Mouse (Mus musculus) cerebellum, adult 2 months (tissue): ENCODE measurements around the gene Fam173a. TPM values are rescaled to one million over a fixed set of nuclear protein-coding genes. Genes with fewer than 3 reads are reported as not detected.
A peak's percentile ranks its signal among the peaks of the same experiment; 100 is the strongest.

Source experiments
- DNase-seq, 2 experiments: peaks; one replicate each; pipeline ENCODE4 v3.0.0; 2021
- H3K27ac ChIP-seq: fragments of 200-500 bp; 2 replicates; pipeline ENCODE4 v1.5.1; 2012; ENCODE audit warnings: low read length, control low read depth, inconsistent platforms; ENCODE audit not compliant: insufficient read depth
- H3K27me3 ChIP-seq: fragments of 200-500 bp; 2 replicates; pipeline ENCODE4 v1.6.1; 2012; ENCODE audit warnings: inconsistent platforms, mild to moderate bottlenecking, low read length, moderate library complexity; ENCODE audit not compliant: control insufficient read depth, insufficient read depth
- H3K4me1 ChIP-seq: fragments of 200-500 bp; 2 replicates; pipeline ENCODE4 v1.6.1; 2011; ENCODE audit warnings: low read length; ENCODE audit not compliant: control insufficient read depth, insufficient read depth
- H3K4me3 ChIP-seq: fragments of 200-500 bp; replicated peaks from 2 replicates; pipeline ENCODE3; 2011; ENCODE audit warnings: mild to moderate bottlenecking, low read depth, low read length, control low read depth; ENCODE audit not compliant: insufficient read depth
- CTCF ChIP-seq: fragments of 200-500 bp; IDR thresholded peaks from 2 replicates; pipeline ENCODE4 v1.5.1; 2011; ENCODE audit warnings: low read depth, mild to moderate bottlenecking, control low read depth, low read length, moderate library complexity, borderline replicate concordance; ENCODE audit not compliant: insufficient read depth
- POLR2A ChIP-seq: fragments of 200-500 bp; IDR thresholded peaks from 2 replicates; pipeline ENCODE4 v1.6.1; 2011; ENCODE audit warnings: low read length, control low read depth, borderline replicate concordance; ENCODE audit not compliant: insufficient read depth
- WGBS: fragments of 180-500 bp; shearing (Covaris S2); methylation state at CpG from one replicate; pipeline ENCODE4 v1.1.7; 2018; 5-methylcytosine and 5-hydroxymethylcytosine counted together
- polyA plus RNA-seq: library from polyadenylated mRNA; depleted of rRNA; stranded (reverse); fragments of >200 nt; gene quantifications from 2 replicates; pipeline ENCODE4 v1.2.3, GENCODE M21; 2012

Gene Fam173a
- polyA plus RNA-seq, 1 experiment = 167 TPM

DNA sequence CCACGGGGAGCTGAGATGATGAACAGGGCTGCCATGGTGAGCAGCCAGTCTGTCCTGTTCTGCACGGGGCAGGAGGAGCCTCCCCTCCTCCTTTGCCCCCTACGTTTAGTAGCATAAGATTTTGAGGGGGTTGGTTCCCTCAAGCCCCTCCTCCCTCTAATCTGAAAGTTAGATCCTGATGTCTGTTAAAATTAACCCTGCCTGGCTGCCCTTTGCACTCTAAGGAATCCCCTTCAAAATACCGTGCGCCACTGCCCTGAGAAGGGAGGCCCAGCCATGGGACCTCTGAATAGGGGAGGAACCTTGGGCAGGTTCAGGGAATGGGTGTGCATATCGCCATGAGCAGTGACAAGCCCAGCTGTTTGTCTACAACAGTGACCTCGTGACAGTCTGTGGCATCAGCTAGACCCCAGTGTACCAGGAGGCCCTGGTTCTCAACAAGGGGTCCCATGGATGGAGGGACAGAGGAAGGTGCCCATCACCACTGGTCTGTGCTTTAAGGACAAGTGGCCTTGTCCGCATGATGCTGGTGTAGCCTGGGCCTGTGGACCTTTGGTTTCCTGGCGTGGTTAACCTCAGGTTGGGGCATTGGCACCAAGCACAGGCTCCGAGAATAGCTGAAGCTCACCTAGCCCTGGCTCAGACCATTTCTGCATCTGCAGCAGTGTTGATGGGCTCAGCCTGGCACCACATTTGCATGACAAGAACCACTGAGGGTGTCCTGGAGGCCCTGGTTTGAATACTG lies 17.2 kb downstream of the Fam173a start:
- WGBS = 65% methylated on average over 10 of the region's 10 CpGs
- TF ChIP-seq POLR2A = no peak
- TF ChIP-seq CTCF = no peak
- H3K27me3 ChIP-seq = no peaks in the 10 kb centered on the region

DNA sequence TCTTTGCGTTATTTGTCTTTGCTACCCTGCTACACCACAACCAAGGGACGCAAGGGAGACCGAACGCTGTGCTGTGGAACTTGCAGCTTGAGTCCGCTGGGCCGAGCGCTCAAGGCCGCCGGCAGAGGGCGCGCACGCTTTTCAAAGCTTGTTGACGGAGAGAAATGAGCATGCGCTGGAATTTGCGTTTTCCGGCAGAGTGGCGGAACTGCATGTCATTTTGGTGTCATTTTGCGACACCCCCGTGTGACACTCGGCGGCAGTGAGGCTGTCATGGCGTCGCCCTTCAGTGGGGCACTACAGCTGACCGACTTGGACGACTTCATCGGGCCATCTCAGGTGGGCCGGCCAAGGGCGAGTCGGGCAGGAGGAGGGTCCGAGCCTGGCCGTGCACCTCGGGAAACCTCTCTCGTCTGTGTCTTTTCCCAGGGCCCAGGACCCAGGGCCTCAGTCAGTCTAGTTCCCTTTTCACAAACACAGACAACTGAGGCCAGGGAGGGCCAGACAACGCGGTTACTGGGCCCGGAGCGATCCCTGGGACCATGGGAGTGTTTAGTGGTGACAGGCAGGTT lies 19.1 kb downstream of the Fam173a start, which contains the start of gene Narfl:
Narfl (plus strand) TSS at position 228 of the 572 bp plus-strand sequence.
- Histone ChIP-seq H3K4me1 (0 out of 2 replicates have a peak, but pooled peaks cover 6% of the 10 kb centered on the region), H3K27me3 (no peaks in the 10 kb centered on the region), H3K27ac (peak within 1 kb of the TSS; percentile 59; the same call in 1 of the 2 replicates), H3K4me3 (peak within 1 kb of the TSS; percentile 75)
- WGBS = under 1% methylated on average over 37 of the region's 37 CpGs
- DNase-seq = peak; percentile 97 to 99
- TF ChIP-seq POLR2A = peak; percentile 79
- TF ChIP-seq CTCF = peak; percentile 95

More for the DNA sequence above, 17.2 kb downstream of the Fam173a start:
- H3K4me1 ChIP-seq = 0 out of 2 replicates have a peak, but pooled peaks cover 6% of the 10 kb centered on the region
- no peak overlapping the region for H3K27ac ChIP-seq
- no peak for DNase-seq
- no peak overlapping the region for H3K4me3 ChIP-seq

DNA sequence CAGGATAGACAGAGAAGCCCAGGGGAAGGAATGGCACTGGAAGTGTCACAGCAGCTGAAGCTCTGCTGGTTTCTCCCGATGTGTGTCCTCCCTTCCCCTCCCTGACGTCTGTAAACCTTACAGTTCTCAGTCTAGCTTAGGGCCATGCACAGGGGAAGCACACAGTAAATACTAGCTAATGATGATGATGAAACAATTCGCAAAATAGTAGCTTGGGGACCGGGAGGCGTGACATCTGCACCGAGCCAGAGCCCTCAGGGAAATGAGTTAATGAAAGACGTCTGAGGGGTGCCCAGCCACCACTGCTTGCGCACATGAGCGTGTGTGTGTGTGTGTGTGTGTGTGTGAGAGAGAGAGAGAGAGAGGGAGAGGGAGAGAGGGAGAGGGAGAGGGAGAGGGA lies 23.4 kb downstream of the Fam173a start:
- H3K4me1 ChIP-seq = 0 out of 2 replicates have a peak, but pooled peaks cover 2% of the 10 kb centered on the region
- DNase-seq = no peak
- no peak overlapping the region for H3K27ac ChIP-seq
- TF ChIP-seq CTCF (no peak), POLR2A (no peak)
- WGBS = 46% methylated on average over 9 of the region's 9 CpGs
- H3K27me3 ChIP-seq = no peaks in the 10 kb centered on the region
- no peak overlapping the region for H3K4me3 ChIP-seq

DNA sequence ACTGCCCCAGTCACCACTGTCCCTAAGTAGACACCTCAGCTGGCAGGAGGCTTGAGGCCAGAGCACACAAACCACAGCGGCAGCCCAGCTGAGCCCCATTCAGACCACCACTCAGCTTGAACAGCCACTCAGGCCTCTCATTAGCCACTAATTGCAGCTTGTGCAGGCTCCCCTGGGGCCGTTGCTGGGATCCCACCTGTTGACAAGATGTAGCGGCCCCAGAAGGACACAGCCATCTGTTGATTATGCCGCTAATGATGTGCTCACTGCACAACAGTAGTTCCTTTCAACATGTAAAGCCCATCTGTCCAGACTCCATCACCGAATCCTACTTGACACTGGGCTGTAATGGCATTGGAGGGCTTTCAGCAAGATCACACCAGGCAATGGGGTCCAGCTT lies 26.8 kb downstream of the Fam173a start:
- WGBS = 13% methylated on average over 5 of the region's 5 CpGs
- Histone ChIP-seq H3K4me1 (no peaks in the 10 kb centered on the region), H3K27ac (no peak overlapping the region), H3K27me3 (no peaks in the 10 kb centered on the region), H3K4me3 (no peak overlapping the region)
- TF ChIP-seq CTCF (no peak), POLR2A (no peak)
- no peak for DNase-seq

DNA sequence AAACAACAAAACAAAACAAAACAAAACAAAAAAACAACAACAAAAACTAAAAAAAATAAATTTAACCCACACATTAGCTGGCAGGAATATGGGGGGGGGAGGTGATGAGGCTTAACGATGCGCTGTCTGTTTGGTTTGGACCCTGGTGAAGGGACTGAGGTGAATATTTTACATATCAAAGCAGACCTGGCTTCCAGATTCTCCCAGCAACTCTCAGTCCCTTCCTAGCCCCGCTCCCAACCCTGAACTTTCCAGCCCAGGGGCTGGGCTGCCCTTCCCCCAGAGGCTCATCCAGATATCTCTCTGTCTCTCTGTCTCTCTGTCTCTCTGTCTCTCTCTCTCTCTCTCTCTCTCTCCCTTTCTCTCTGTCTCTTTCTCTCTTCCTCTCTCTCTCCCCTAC lies 30.1 kb downstream of the Fam173a start:
- Histone ChIP-seq H3K27me3 (no peaks in the 10 kb centered on the region), H3K27ac (no peak overlapping the region), H3K4me3 (no peak overlapping the region), H3K4me1 (no peaks in the 10 kb centered on the region)
- no peak for DNase-seq
- TF ChIP-seq POLR2A = no peak
- no peak for TF ChIP-seq CTCF
- WGBS = 46% methylated on average over 3 of the region's 3 CpGs

DNA sequence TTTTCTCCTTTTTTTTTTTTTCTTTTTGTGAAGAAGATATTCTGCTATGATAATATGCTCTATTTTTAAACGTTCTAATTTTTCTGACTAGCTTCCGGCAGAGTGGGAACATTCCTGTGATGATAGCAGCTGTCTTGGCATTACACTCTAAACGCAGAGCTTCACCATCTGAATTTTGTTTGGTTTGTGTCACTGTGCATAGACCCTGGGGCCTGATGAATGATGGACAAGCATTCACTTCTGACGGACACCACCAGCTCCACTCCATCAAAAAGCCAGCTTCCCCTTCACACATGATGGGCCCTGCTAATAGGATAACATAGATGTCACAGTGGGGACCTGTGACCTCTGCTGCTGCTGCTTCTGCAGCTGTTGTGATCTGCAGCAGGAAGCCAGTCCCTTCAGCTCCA lies 31.1 kb downstream of the Fam173a start:
- H3K27ac ChIP-seq = no peak overlapping the region
- H3K4me1 ChIP-seq = no peaks in the 10 kb centered on the region
- DNase-seq = peak in 1 of 2 experiments; percentile 26
- H3K27me3 ChIP-seq = no peaks in the 10 kb centered on the region
- H3K4me3 ChIP-seq = no peak overlapping the region
- WGBS = 7% methylated on average over 4 of the region's 4 CpGs
- TF ChIP-seq CTCF (no peak), POLR2A (no peak)

DNA sequence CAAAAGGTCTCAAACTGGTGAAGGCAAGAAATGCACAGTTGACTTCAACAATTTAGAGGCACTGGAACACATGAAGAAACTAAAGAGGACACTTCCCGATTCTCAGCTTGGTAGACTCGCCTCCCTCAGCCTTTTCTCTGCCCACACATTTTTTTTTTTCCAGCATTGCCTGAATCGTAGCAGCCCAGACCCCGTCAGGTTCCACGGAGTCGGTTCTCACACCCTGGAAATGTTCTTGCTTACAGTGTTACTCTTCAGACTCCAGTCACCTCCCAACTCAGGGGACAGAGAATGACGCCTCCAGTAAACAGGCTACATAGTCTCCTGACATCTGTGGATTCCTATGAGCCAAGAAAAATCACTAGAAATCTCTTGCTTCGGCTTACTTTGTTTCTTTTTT lies 32.6 kb downstream of the Fam173a start:
- DNase-seq = no peak
- Histone ChIP-seq H3K4me1 (no peaks in the 10 kb centered on the region), H3K4me3 (no peak overlapping the region), H3K27ac (no peak overlapping the region), H3K27me3 (no peaks in the 10 kb centered on the region)
- 78% methylated on average over 8 of the region's 8 CpGs for WGBS
- TF ChIP-seq CTCF (no peak), POLR2A (no peak)

DNA sequence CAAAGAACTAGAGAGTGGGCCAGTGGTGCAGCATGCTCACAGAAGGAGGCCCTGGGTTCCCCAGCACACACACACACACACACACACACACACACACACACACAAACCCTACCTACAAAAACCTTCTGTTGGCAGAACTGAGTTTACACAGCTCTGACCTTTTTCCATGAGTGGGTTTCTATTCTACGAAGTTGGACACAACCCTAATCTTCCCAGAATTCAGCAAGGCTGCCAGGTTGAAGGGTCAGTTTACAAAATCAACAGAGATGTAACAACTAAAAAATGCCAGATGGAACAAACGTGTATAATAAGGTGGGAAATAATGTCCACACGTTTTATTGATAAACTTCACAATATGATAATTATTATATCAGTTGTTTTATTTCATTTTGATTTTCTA lies 35.0 kb downstream of the Fam173a start:
- Histone ChIP-seq H3K27me3 (no peaks in the 10 kb centered on the region), H3K4me1 (no peaks in the 10 kb centered on the region), H3K27ac (no peak overlapping the region), H3K4me3 (no peak overlapping the region)
- no peak for DNase-seq
- WGBS = 69% methylated on average over 3 of the region's 3 CpGs
- no peak for TF ChIP-seq CTCF
- no peak for TF ChIP-seq POLR2A
